ENCODE assay signal across 14 mouse cellular contexts in the genomic region with DNA sequence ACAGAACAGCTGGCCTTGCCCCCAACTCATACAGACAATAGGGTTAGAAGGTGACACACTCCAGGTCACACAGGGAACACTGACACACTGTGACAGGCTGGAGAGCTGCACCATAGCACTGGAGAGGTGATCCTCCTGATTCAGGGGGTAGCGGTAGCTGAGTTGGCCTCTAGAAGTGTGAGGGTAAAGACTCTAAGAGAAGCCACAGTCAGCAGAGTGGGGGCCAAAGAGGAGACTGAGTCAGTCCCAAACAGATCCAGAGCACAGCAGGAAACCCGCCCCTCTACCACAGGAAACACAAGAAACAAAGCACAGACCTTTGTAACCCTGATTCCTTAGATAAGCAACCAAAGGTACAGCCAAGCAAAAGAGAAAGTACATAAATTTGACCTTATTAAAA. TPM values are rescaled to one million over a fixed set of nuclear protein-coding genes. Genes with fewer than 3 reads are reported as not detected.
DNase-seq lines count a peak whose midpoint lies in the region; ATAC-seq lines count a peak whose summit lies in the region.
"Had no signal": no experiment of that assay in that cellular context is flagged by ENCODE, and none has a peak within 500 bp of the region (broad histone marks: within the 10 kb centered on the region; RNA-seq: fewer than 3 reads in every experiment).

No protein-coding gene starts in this region.

- DNase-seq in thymus, postnatal 14 days, result peak; percentile 66
- no peak for DNase-seq in B cell, adult 2 months
- DNase-seq in left cerebral cortex, adult 9 months (ENCODE audit: low spot score in 2 of 2), result no peak
- DNase-seq in layer of hippocampus, postnatal 14 days (ENCODE audit: low spot score in 2 of 2), result no peak
- DNase-seq: cerebellum, postnatal 10 days; embryo, embryonic 11 days; gastrocnemius, postnatal 36 days; heart, postnatal 4 days; kidney, postnatal 4 days; right cerebral cortex, postnatal 14 days had no signal

- peak; percentile 97 for ATAC-seq in CD4-positive, CD25-positive, alpha-beta regulatory T cell, adult 4 months
- peak; percentile 32 for ATAC-seq in common myeloid progenitor, adult 5-6 weeks (replicated peaks; ENCODE audit: low read depth, poor library complexity, severe bottlenecking)
- peak; percentile 31; the same call in 1 of the 2 replicates for ATAC-seq in megakaryocyte progenitor cell, adult 5-6 weeks (replicated peaks; ENCODE audit: poor library complexity)

RNA-seq across cellular contexts. Expression of a gene that starts 15.8 kb away (rescaled TPM):
- polyA plus RNA-seq in CD4-positive, CD25-positive, alpha-beta regulatory T cell, adult 4 months (2017; shearing (Covaris generic)), result 1 to 10 TPM; 7.9 to 8.7 TPM
- 3.8 and 6.0 TPM in 2 replicates for total RNA-seq in common myeloid progenitor, adult 5-6 weeks (2017)
- 3.0 and 6.1 TPM in 2 replicates for total RNA-seq in megakaryocyte progenitor cell, adult 5-6 weeks (2015)
- total RNA-seq in megakaryocyte progenitor cell, adult 5-6 weeks (2017), result 5.3 and 8.6 TPM in 2 replicates
- total RNA-seq in layer of hippocampus, postnatal 14 days (2021), result 1 to 10 TPM; 4.3 to 5.2 TPM

RNA-seq across cellular contexts. Expression of a gene that starts 34.8 kb away (rescaled TPM):
- polyA plus RNA-seq in CD4-positive, CD25-positive, alpha-beta regulatory T cell, adult 4 months (2017; shearing (Covaris generic)), result 100 to 1,000 TPM; 166 to 286 TPM
- total RNA-seq in common myeloid progenitor, adult 5-6 weeks (2017), result 176 and 190 TPM in 2 replicates
- 119 and 136 TPM in 2 replicates for total RNA-seq in megakaryocyte progenitor cell, adult 5-6 weeks (2015)
- total RNA-seq in megakaryocyte progenitor cell, adult 5-6 weeks (2017), result 185 and 190 TPM in 2 replicates
- total RNA-seq in layer of hippocampus, postnatal 14 days (2021), result 10 to 100 TPM; 79.8 to 83.9 TPM

RNA-seq across cellular contexts. Expression of a gene that starts 34.9 kb away (rescaled TPM):
- 10 to 100 TPM in 1 of 2 experiments, 1 to 10 TPM in 1; 9.9 to 11.4 TPM for polyA plus RNA-seq in CD4-positive, CD25-positive, alpha-beta regulatory T cell, adult 4 months (2017; shearing (Covaris generic))
- total RNA-seq in common myeloid progenitor, adult 5-6 weeks (2017), result 14.1 and 15.5 TPM in 2 replicates
- total RNA-seq in megakaryocyte progenitor cell, adult 5-6 weeks (2015), result 11.5 and 12.9 TPM in 2 replicates
- total RNA-seq in megakaryocyte progenitor cell, adult 5-6 weeks (2017), result 13.4 and 15.5 TPM in 2 replicates
- 10 to 100 TPM; 35.9 to 37.2 TPM for total RNA-seq in layer of hippocampus, postnatal 14 days (2021)

RNA-seq across cellular contexts. Expression of a gene that starts 35.8 kb away (rescaled TPM):
- 100 to 1,000 TPM; 205 to 239 TPM for polyA plus RNA-seq in CD4-positive, CD25-positive, alpha-beta regulatory T cell, adult 4 months (2017; shearing (Covaris generic))
- total RNA-seq in common myeloid progenitor, adult 5-6 weeks (2017), result 28.6 and 41.6 TPM in 2 replicates
- total RNA-seq in megakaryocyte progenitor cell, adult 5-6 weeks (2015), result 42.9 and 52.3 TPM in 2 replicates
- 28.1 and 28.3 TPM in 2 replicates for total RNA-seq in megakaryocyte progenitor cell, adult 5-6 weeks (2017)
- 100 to 1,000 TPM; 219 to 221 TPM for total RNA-seq in layer of hippocampus, postnatal 14 days (2021)

RNA-seq across cellular contexts. Expression of a gene that starts 38.5 kb away (rescaled TPM):
- under 1 TPM; 0.96 to 1.00 TPM for polyA plus RNA-seq in CD4-positive, CD25-positive, alpha-beta regulatory T cell, adult 4 months (2017; shearing (Covaris generic))
- total RNA-seq in common myeloid progenitor, adult 5-6 weeks (2017), result 0.32 TPM in 1 of 2 replicates, not detected in the other
- 0.17 TPM in 1 of 2 replicates, not detected in the other for total RNA-seq in megakaryocyte progenitor cell, adult 5-6 weeks (2015)
- total RNA-seq in megakaryocyte progenitor cell, adult 5-6 weeks (2017), result 0.14 and 0.33 TPM in 2 replicates
- under 1 TPM in 1 of 2 experiments, not detected in 1; 0.30 TPM for total RNA-seq in layer of hippocampus, postnatal 14 days (2021)
- total RNA-seq: gastrocnemius, postnatal 36 days; layer of hippocampus, postnatal 25 days had no signal

Comparison
In these comparisons a context has a peak if more than half of its experiments do, and no peak if none do; other contexts are left out.
1. ATAC-seq: peak in every context shown above with its lines; median percentile 97 in CD4-positive, CD25-positive, alpha-beta regulatory T cell, adult 4 months; 32 in common myeloid progenitor, adult 5-6 weeks; 31 in megakaryocyte progenitor cell, adult 5-6 weeks.